Mouse (Mus musculus) monocyte, adult 5-6 weeks (primary cell): ENCODE measurements at regions not wholly inside any gene's neighbourhood (a gene's known extent, or its start where the extent isn't known, plus 50 kb on each side); places are given as distances from the start of the nearest gene placed in this dataset.

Experiments
- ATAC-seq: fragments of 153-309, 156-312 bp; replicated peaks from 2 replicates; pipeline ENCODE4 v1.8.0; 2017; ENCODE audit warnings: mild to moderate bottlenecking; ENCODE audit not compliant: low TSS enrichment, insufficient number of reproducible peaks, severe bottlenecking, poor library complexity, low FRiP score

- no peak for ATAC-seq
These were observed 84.7 kb downstream of the Trim52 start for GRCm38 (mm10) chr14:106190721-106191120.

GRCm38 (mm10) chr14:106193583-106193982 is 87.6 kb downstream of the Trim52 start:
- no peak for ATAC-seq

GRCm38 (mm10) chr14:106194104-106194503 is 88.1 kb downstream of the Trim52 start:
- no peak for ATAC-seq

GRCm38 (mm10) chr14:106197826-106198225 is 91.8 kb downstream of the Trim52 start:
- no peak for ATAC-seq

- ATAC-seq = no peak
These were observed 93.1 kb downstream of the Trim52 start for GRCm38 (mm10) chr14:106199109-106199508.

GRCm38 (mm10) chr14:106199536-106200319 is 93.7 kb downstream of the Trim52 start:
- ATAC-seq = no peak

- ATAC-seq = peak; percentile 50; the same call in 1 of the 2 replicates
These were observed 105.1 kb downstream of the Trim52 start for GRCm38 (mm10) chr14:106211062-106211461.

- ATAC-seq = no peak
These were observed 111.7 kb downstream of the Trim52 start for GRCm38 (mm10) chr14:106217681-106218080.

GRCm38 (mm10) chr14:106219293-106219797 is 113.3 kb downstream of the Trim52 start:
- no peak for ATAC-seq

- no peak for ATAC-seq
These were observed 119.4 kb downstream of the Trim52 start for GRCm38 (mm10) chr14:106225401-106225800.

GRCm38 (mm10) chr14:106241721-106242405 is 135.9 kb downstream of the Trim52 start:
- ATAC-seq = no peak

- no peak for ATAC-seq
These were observed 153.6 kb downstream of the Trim52 start for GRCm38 (mm10) chr14:106259396-106260108.

- no peak for ATAC-seq
These were observed 159.3 kb downstream of the Trim52 start for GRCm38 (mm10) chr14:106265290-106265689.

- ATAC-seq = no peak
These were observed 161.9 kb downstream of the Trim52 start for GRCm38 (mm10) chr14:106267679-106268561.

- ATAC-seq = no peak
These were observed 163.7 kb downstream of the Trim52 start for GRCm38 (mm10) chr14:106269680-106270079.

- no peak for ATAC-seq
These were observed 207.6 kb downstream of the Trim52 start for GRCm38 (mm10) chr14:106313558-106313957.

GRCm38 (mm10) chr14:106314079-106314551 is 208.1 kb downstream of the Trim52 start:
- no peak for ATAC-seq

- ATAC-seq = no peak
These were observed 212.8 kb downstream of the Trim52 start for GRCm38 (mm10) chr14:106318767-106319166.
